Mouse (Mus musculus): ENCODE measurements around the gene 1700056E22Rik.

DNA sequence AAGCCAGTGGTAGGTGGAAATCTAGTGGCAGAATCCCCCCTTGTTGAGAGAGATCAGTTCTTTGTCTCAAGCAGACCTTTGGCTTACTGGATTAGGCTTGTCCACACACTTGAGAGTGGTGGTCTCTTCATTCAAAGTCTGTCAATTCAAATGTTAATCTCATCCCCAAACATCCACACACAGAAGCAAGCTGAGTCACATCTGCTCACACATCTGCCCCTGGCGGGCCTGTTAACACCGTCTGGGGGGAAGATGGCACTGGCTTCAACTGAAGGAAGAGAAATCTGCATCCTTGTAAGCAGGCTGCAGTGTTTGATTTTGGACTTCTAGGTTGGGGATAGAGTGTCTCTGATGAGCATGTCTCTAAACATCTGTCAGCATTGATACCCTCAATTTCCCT is 10.1 kb downstream of the 1700056E22Rik start:
- TF ChIP-seq CTCF (IDR thresholded peaks at IDR 0.05; ENCODE audit: control insufficient read depth, insufficient read depth, insufficient replicate concordance, low read depth, low read length) (no peak), POLR2A (IDR thresholded peaks at IDR 0.05; ENCODE audit: control insufficient read depth, low read depth, low read length) (no peak)

Data from testis, adult 2 months (tissue).